Mouse (Mus musculus) heart, adult 2 months (tissue): Measurements from ENCODE around the gene Adgrl1. TPM values are rescaled to one million over a fixed set of nuclear protein-coding genes. Genes with fewer than 3 reads are reported as not detected.

ENCODE experiments used
- DNase-seq, 2 experiments: peaks; one replicate each; pipeline ENCODE4 v3.0.0; 2021
- H3K27ac ChIP-seq: fragments of 200-600 bp; 2 replicates; pipeline ENCODE4 v1.8.1; 2022
- H3K27me3 ChIP-seq: fragments of 200-500 bp; 2 replicates; pipeline ENCODE4 v1.6.1; 2012; ENCODE audit warnings: mild to moderate bottlenecking, low read length, inconsistent platforms, mixed read lengths; ENCODE audit not compliant: control insufficient read depth, insufficient read depth
- H3K36me3 ChIP-seq: fragments of 200-500 bp; 2 replicates; pipeline ENCODE4 v1.6.1; 2012; ENCODE audit warnings: low read length, inconsistent platforms; ENCODE audit not compliant: control insufficient read depth, insufficient read depth
- H3K4me1 ChIP-seq: fragments of 200-500 bp; 2 replicates; pipeline ENCODE4 v1.6.1; 2011; ENCODE audit warnings: low read length; ENCODE audit not compliant: control insufficient read depth, insufficient read depth
- H3K4me3 ChIP-seq: fragments of 200-600 bp; 2 replicates; pipeline ENCODE4 v1.8.1; 2022
- H3K79me2 ChIP-seq: fragments of 200-500 bp; replicated peaks from 2 replicates; pipeline ENCODE4 v1.6.1; 2012; ENCODE audit warnings: mild to moderate bottlenecking, inconsistent platforms, low read length, moderate library complexity, mixed read lengths; ENCODE audit not compliant: control insufficient read depth, insufficient read depth
- H3K9ac ChIP-seq: fragments of 200-500 bp; 2 replicates; pipeline ENCODE4 v1.6.1; 2012; ENCODE audit warnings: low read depth, mild to moderate bottlenecking, control low read depth, inconsistent platforms, low read length, mixed read lengths
- CTCF ChIP-seq: fragments of 200-600 bp; IDR thresholded peaks from 2 replicates; pipeline ENCODE4 v1.8.1; 2022; ENCODE audit warnings: antibody characterized with exemption, mild to moderate bottlenecking, moderate library complexity
- EP300 ChIP-seq: fragments of 200-500 bp; IDR thresholded peaks from 2 replicates; pipeline ENCODE4 v1.6.1; 2011; ENCODE audit warnings: low read depth, low read length, control low read depth; ENCODE audit not compliant: insufficient read depth
- POLR2A ChIP-seq: fragments of 200-500 bp; IDR thresholded peaks from 2 replicates; pipeline ENCODE4 v1.6.1; 2011; ENCODE audit warnings: mild to moderate bottlenecking, low read depth, low read length, control low read depth; ENCODE audit not compliant: insufficient read depth
- WGBS: fragments of 180-500 bp; shearing (Covaris S2); methylation state at CpG from one replicate; pipeline ENCODE4 v1.1.7; 2018; 5-methylcytosine and 5-hydroxymethylcytosine counted together
- intact Hi-C: fragments of 180-260 bp; cut with DNase I; formaldehyde crosslinking; loops from one replicate; pipeline ENCODE4 v1.15.1; 2025
- polyA plus RNA-seq: library from polyadenylated mRNA; depleted of rRNA; stranded (reverse); fragments of >200 nt; gene quantifications from 2 replicates; pipeline ENCODE4 v1.2.3, GENCODE M21; 2012
- total RNA-seq, 2 experiments: library from RNA; stranded (reverse); gene quantifications; 2 replicates each; pipeline ENCODE4 v1.2.3; 2021

The Adgrl1 gene
- total and polyA plus RNA-seq, 3 experiments, result 11.3 to 33.8 (median 12.9) TPM

- H3K79me2 ChIP-seq, result peaks cover 6% of the 10 kb centered on the region; the same call in 1 of the 2 replicates
- no peak overlapping the region for H3K9ac ChIP-seq
- no peak overlapping the region for H3K27ac ChIP-seq
- no peak overlapping the region for H3K4me3 ChIP-seq
- H3K27me3 ChIP-seq, result no peaks in the 10 kb centered on the region
- intact Hi-C loops, result no loop called here
- peaks cover 2% of the 10 kb centered on the region for H3K4me1 ChIP-seq
- 82% methylated on average over 4 of the region's 4 CpGs for WGBS
- DNase-seq, result no peak
- no peak for TF ChIP-seq CTCF
- TF ChIP-seq EP300, result no peak
- TF ChIP-seq POLR2A, result no peak
- H3K36me3 ChIP-seq, result no peaks in the 10 kb centered on the region
These were observed 71.2 kb downstream of the Adgrl1 start for GRCm38 (mm10) chr8:83971121-83971520.

- H3K9ac ChIP-seq, result peak overlapping the region; percentile 97
- DNase-seq, result no peak
- intact Hi-C loops, result no loop called here
- H3K79me2 ChIP-seq, result peaks cover 6% of the 10 kb centered on the region; the same call in 1 of the 2 replicates
- peaks cover 2% of the 10 kb centered on the region for H3K4me1 ChIP-seq
- H3K27ac ChIP-seq, result peak overlapping the region; percentile 85; the same call in 1 of the 2 replicates
- no peaks in the 10 kb centered on the region for H3K27me3 ChIP-seq
- no peaks in the 10 kb centered on the region for H3K36me3 ChIP-seq
- TF ChIP-seq EP300, result no peak
- TF ChIP-seq POLR2A, result no peak
- TF ChIP-seq CTCF, result no peak
- H3K4me3 ChIP-seq, result peak overlapping the region; percentile 74
- 80% methylated on average over 6 of the region's 6 CpGs for WGBS
These were observed 71.8 kb downstream of the Adgrl1 start for GRCm38 (mm10) chr8:83971661-83972060.

- Histone ChIP-seq H3K4me3 (peak within 1 kb of the TSS; percentile 74), H3K4me1 (peaks cover 8% of the 10 kb centered on the region), H3K79me2 (peaks cover 6% of the 10 kb centered on the region; the same call in 1 of the 2 replicates), H3K36me3 (no peaks in the 10 kb centered on the region), H3K9ac (peak within 1 kb of the TSS; percentile 97), H3K27ac (peak within 1 kb of the TSS; percentile 85), H3K27me3 (no peaks in the 10 kb centered on the region)
- under 1% methylated on average over 83 of the region's 94 CpGs for WGBS
- DNase-seq, result peak; percentile 95 to 100
- intact Hi-C loops, result no loop called here
- TF ChIP-seq EP300 (no peak), CTCF (no peak), POLR2A (peak; percentile 46; the same call in 1 of the 2 replicates)
These were observed 72.5 kb downstream of the Adgrl1 start, which contains the start of gene Prkaca for GRCm38 (mm10) chr8:83972150-83973120. Prkaca (plus strand) TSS chr8:83972993.

GRCm38 (mm10) chr8:83973161-83974031 lies 73.5 kb downstream of the Adgrl1 start:
- H3K79me2 ChIP-seq, result peaks cover 6% of the 10 kb centered on the region; the same call in 1 of the 2 replicates
- intact Hi-C loops, result loop anchor here (2.0 kb wide), 1 partner anchor 23 kb away; the partner anchor contains the start of gene Samd1
- WGBS, result 2% methylated on average over 37 of the region's 37 CpGs
- peak overlapping the region; percentile 72 for H3K4me3 ChIP-seq
- no peaks in the 10 kb centered on the region for H3K27me3 ChIP-seq
- no peaks in the 10 kb centered on the region for H3K36me3 ChIP-seq
- peak overlapping the region; percentile 81 for H3K27ac ChIP-seq
- peaks cover 13% of the 10 kb centered on the region for H3K4me1 ChIP-seq
- TF ChIP-seq EP300, result no peak
- 0 out of 2 replicates have a peak, but pooled peaks have one; percentile 7 for TF ChIP-seq POLR2A
- no peak for TF ChIP-seq CTCF
- peak in 1 of 2 experiments; percentile 45 for DNase-seq
- peak overlapping the region; percentile 97 for H3K9ac ChIP-seq

GRCm38 (mm10) chr8:83974521-83974920 lies 74.6 kb downstream of the Adgrl1 start:
- TF ChIP-seq CTCF (no peak), EP300 (no peak), POLR2A (no peak)
- H3K4me3 ChIP-seq, result no peak overlapping the region

More at GRCm38 (mm10) chr8:83974521-83974920, 74.6 kb downstream of the Adgrl1 start:
- peaks cover 6% of the 10 kb centered on the region for H3K79me2 ChIP-seq
- intact Hi-C loops, result loop anchor here (2.0 kb wide), 1 partner anchor 22 kb away; the partner anchor contains the start of gene Samd1
- no peak overlapping the region for H3K27ac ChIP-seq
- 67% methylated on average over 4 of the region's 4 CpGs for whole genome bisulfite sequencing
- peaks cover 17% of the 10 kb centered on the region for H3K4me1 ChIP-seq
- H3K9ac ChIP-seq, result no peak overlapping the region
- DNase-seq, result peak in 1 of 2 experiments; percentile 23
- no peaks in the 10 kb centered on the region for H3K27me3 ChIP-seq
- no peaks in the 10 kb centered on the region for H3K36me3 ChIP-seq
